Mouse (Mus musculus): ENCODE data around the gene Neurl1b.

Neurl1b gene

DNA sequence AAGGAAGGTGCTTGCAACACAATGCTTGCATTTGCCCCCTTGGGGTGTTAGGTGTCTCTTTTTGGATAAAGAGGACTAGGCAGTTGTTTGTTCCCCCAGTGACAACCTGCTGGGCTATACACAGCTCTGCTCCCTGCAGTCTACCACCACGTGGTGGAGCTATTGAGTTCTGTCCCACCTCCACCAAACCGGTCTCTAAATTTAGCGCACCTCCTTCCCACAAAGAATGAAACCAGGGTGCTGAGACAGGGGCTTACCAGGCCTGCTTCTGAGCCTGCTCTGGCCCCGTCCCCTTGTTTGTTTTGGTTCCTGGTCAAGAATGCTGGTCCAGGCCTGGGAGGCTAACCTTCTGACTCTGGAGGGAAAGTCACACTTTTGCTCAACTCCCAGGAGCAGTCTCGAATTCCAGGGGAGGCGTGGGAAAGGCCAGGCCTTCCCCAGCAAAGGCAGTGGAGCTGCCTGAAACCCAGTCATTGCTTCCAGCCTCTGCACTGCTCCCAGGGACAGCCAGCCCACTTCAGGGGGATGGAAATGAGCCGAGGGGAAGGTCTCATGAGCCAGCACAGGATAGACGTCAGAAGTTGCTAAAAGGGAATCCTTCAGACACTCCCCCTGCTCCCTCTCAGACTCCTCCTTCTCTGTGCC lies 37.1 kb downstream of the Neurl1b start:
- peak; percentile 69 to 81 for DNase-seq (ENCODE audit: low spot score in 2 of 2)

DNA sequence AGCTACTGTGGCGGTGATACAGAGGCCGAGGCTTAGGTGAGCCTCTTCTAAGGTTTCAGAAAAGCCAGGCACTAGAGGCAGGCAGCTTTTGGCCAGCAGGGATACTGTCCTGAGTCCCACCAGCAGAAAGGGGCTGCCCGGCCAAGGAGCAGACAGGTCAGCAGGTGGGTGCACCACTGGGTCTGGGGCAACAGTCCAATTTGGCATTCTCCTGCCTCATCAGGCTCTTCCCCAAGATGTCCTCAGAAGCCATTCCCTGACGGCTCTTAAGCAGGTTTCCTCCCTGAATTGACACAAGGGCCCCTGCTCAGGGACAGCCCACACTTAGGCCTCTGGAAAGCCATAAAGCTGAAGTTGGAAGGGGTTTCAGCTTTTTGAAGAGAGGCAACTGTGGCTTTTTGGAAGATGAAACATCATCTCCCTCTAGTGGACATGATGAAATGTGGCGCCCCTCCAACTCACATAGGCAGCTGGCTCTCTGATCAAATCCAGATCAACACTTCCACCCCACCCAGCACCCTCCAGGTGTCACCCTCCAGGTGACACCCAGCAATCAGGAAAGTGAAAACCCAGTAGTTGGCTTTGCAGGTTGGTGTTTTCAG lies 37.8 kb downstream of the Neurl1b start:
- DNase-seq (ENCODE audit: low spot score in 2 of 2), result peak; percentile 57 to 78

DNA sequence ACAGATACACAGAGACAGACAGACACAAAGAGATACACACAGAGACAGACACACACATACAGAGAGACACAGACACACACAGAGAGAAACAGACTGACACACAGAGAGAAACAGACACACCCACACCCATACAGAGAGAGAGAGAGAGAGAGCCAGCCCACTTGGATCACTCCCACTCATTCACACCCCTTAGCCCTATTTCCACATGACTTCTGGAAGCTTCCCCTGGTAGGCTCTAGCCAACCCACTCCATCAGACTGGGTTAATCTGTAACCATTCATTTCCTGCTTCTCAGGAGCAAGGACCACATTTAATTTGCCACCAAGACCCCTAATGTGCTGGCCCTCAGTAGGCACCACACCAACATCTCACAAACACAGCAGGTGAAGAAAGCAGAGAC lies 42.9 kb downstream of the Neurl1b start:
- DNase-seq (ENCODE audit: low spot score in 2 of 2), result no peak

DNA sequence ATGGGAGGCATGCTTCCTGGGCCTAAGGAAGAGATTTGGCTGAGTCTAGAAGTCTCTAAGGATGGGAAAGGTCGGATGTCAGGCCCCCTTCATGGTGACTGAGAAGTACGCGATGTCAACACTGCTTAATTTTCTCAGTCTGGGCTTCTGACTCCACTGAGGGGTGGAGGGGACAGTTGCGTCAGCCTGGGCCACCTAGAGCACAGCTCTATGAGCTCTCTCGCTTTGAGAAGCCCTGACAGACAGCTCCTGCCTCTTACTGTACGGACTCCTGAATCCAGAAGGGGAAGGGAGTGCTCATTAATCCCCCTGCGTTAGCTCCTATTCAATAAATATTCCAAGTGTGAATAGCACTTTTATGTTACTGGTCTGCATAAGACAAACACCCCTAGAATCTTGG lies 43.4 kb downstream of the Neurl1b start:
- DNase-seq (ENCODE audit: low spot score in 2 of 2), result no peak

DNA sequence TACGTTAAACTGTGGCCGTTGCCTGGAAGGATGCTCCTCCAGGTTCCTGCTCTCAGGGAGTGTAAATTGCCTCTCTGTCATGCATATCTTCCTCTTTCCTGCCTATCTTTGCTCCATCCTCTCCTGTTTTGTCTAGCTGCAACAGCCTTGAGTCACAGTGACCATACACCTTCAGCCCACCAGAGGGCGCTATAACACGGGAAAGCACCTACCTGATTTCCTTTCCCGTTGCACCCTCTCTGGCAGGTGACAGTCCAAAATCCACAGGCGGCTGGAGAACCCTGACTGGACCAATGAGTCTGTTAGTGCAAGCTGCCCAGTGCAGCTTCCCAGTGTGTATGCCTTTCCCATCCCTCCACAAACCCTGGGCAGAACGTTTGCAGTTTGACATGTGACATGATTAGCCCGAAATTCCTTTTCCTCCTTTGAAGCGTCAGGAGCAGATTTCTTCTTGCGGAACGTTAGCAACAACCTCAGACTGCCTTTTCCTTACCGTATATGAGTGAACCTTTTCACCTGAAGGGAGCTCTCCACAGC lies 48.1 kb downstream of the Neurl1b start:
- peak; percentile 51 to 71 for DNase-seq (ENCODE audit: low spot score in 2 of 2)

DNA sequence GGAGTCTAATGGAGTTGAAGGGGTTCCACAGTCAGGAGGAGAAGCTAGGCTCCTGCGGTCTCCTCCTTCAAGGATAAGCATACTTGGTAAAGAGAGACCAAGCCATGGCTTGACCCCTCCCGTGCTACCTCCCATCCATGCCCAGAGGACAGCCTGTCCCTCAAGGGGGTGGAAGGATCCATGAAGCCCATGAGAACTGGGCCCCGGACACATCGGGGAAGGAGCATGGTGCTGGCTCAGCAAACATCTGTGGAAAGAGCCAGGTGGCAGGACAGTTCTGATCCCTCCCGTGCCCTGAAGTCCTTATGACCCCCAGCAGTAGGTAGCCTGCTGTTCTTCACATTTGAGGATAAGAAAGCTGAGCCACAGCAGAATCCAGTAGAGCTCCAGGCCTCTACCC lies 48.8 kb downstream of the Neurl1b start:
- no peak for DNase-seq (ENCODE audit: low spot score in 2 of 2)

DNA sequence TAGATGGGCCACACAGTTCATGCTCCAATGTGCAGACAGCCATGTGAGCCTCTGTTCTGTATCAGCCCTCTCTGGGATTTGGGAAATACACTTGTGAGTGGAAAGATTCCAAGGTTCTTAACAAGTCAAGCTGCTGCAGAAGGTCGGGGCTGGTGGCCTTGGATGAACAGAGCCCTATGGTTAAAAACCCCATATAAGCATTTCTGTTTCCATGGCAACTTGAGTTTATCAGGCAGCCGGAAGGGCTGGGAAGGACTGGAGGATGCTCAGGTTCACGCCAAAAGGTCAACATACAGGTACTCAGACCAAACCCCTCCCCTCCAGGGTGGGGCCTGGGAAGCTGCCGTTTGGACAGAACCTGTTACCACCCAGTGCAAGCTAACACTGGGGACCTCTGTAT lies 49.4 kb downstream of the Neurl1b start:
- DNase-seq (ENCODE audit: low spot score in 2 of 2), result no peak

DNA sequence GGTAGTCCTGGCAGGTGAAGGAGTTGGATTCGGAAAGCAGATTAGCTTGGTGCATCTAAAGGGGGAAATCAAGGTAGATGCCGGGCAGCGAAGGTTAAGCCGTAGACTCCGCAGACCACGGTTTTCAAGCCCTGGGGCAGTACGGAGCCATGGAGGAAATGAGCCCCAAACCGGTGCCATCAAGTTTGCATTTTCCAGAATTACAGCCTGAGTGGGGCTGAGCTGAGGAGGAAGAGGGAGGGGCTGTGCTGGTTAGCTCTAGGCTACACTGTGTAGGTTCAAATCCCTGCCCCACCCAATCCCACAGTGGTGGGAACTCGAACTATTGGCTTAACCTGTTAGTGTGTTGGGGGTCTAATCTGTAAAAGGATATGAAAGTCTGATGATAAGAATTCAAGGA lies 49.9 kb downstream of the Neurl1b start:
- no peak for DNase-seq (ENCODE audit: low spot score in 2 of 2)

DNA sequence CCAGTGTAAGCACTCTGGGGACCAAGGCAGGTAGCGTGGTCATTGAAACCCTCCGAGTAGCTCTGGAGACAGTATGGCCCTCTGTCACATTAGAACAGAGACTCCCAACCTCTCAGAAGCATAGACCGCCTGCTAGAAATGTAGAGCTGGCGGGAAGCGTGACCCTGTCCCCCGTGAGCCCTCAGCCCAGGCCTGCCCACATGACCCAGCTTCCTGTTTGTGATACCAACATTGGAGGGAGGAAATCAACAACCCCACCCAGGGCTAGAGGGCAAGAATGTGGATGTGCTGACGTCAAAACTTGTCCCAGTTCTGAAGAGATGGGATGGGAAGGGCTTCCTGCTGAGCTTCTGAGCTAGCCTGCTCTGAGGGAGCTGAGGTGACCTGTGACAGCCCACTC lies 50.3 kb downstream of the Neurl1b start:
- DNase-seq (ENCODE audit: low spot score in 2 of 2), result peak; percentile 86 to 92

DNA sequence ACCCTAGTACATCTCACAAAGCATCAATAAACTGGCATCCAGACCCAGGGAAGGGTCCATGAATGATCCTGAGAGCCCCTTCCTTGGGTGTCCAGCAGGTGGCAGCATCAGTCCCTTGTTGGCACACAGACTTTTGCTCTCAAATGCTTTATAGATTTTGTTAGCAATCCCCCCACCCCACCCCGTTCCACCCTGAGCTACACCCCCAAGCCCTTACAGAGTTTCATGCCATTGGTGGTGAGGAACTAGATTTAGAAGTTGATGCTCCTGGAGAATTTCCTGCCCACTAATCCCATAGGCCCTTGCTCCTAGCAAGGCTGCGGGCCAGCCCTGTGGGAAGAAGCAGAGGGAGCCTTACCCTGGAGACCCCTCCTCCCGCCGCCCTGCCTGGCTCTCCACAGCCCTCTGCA lies 52.1 kb downstream of the Neurl1b start:
- peak; percentile 67 to 83 for DNase-seq (ENCODE audit: low spot score in 2 of 2)

DNA sequence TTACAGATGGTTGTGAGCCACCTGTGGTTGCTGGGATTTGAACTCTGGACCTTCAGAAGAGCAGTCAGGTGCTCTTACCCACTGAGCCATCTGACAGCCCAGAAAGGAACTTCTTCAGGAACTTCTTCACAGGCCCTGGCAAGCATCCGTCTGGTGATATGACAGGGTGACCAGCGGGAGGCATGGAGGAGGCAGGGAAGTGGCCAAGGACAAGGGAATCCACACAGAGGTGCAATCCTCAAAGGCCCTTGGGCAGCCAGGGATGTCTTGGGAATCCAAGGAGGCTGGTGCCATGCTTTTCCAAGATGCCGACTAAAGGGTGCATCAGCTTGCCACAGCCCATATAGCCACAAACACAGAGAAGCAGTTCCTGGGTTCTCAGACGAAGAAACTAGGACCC lies 53.0 kb downstream of the Neurl1b start:
- DNase-seq (ENCODE audit: low spot score in 2 of 2), result no peak

DNA sequence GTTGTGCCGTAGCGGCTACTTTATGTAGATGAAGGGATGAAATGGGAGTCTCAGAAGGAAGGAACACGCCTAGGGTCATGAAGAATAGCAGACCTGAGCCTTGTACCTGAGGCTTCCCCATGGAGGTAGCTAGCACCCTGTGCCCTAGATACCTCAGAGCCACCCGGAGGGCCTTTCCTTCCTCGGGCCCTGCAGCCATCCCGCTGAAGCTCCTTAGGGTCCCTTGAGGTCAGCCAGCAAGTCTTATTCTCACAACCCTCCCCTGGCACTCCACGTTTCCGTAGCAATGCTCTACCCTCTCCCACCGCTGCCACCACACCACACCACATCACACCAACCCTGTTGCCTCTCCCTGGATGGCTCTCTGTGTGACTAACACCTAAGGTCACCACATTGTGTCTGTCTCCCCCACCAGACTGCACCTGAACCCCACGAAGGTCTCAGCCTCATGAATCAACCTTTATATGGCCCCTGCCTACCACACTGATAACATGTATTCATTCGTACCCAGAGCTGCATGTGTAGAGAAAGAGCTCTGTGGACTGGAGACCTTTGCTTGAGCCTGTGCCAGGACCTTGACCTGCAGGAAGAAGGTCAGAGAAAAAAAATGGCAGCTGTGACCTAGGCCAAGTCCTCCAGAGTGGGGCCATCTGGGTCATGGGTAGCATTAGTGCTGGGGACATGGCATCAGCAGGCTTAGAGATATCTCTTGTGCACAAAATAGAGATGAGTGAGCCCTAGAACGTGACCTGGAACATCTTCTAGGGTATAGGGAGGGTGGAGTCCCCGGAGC lies 53.7 kb downstream of the Neurl1b start:
- no peak for DNase-seq (ENCODE audit: low spot score in 2 of 2)

DNA sequence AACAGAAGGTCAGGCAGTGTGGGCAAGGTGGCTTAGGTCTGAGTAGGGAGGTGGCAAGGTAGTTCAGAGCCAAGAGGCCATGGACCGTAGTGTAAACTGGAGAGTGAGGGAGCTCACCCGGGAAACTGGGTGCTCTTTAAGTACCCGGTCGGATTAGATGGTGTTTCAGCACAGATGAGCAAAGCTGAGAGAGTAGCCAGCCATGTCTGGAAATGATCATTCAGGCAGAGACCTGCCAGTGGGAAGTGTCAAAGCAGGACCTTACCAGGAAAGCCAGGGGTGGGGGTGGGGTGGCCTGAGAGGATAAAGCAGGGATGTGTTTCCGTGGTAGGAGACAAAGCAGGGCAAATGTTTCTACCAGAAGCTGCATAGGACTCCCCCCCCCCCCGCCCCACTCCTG lies 62.2 kb downstream of the Neurl1b start:
- no peak for DNase-seq (ENCODE audit: low spot score in 2 of 2)

DNA sequence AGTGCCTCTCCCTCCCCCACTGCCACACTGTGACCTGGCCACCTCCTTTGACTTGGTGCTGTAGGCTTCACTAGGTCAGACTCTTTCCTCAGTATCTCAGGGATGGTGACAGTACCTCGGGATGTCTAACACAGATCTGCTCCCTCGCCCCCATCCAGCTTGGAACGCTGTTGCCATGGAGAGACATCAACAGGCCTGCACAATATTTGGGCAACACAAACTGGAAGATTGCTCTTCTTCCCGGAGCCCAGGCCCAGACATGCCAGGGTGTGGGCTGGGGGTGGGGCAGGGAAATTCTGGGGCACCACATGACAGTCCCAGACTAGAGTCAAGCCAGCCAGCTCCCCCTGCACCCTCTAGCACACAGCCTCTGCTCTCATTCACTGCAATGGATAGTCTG lies 64.0 kb downstream of the Neurl1b start:
- peak in 1 of 2 experiments; percentile 64 for DNase-seq (ENCODE audit: low spot score in 2 of 2)

DNA sequence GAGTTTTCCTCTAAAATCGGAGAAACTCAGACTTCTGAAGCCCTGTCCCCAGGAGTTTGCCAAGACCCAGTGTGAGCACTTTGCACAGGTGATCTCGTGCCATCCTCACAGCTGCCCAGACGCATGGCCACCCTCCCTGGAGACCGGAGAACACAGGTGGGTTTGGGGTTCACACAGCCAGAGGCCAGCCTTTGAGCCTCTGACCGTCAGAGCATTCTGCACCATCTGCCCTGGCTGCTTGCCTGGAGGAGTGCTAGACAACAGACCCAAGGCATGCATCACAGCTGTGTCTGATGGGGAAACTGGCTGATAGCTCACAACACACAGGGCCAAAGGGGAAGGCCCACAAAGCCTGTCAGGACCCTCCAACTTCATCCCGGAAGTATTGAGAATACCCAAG lies 65.0 kb downstream of the Neurl1b start:
- no peak for DNase-seq (ENCODE audit: low spot score in 2 of 2)

DNA sequence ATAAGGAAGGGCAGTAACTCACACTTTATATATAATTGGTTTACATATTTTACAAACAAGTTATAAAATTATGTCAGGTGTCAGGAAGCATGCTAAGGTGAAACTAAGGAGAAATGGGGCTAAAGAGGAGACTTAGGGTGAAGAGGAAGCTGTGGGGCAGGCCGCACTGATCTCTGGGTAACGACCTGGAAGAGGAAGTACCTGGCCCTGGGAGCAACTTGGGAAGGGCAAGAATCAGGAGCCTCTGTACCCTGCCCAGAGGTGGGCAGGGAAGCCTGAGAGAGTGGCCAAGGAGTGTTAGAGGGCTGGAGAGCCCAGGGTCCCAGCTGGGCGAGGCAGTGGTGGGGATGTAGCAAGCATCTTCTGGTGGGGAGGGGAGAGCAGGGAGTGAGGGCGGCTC lies 66.3 kb downstream of the Neurl1b start:
- DNase-seq (ENCODE audit: low spot score in 2 of 2), result no peak

DNA sequence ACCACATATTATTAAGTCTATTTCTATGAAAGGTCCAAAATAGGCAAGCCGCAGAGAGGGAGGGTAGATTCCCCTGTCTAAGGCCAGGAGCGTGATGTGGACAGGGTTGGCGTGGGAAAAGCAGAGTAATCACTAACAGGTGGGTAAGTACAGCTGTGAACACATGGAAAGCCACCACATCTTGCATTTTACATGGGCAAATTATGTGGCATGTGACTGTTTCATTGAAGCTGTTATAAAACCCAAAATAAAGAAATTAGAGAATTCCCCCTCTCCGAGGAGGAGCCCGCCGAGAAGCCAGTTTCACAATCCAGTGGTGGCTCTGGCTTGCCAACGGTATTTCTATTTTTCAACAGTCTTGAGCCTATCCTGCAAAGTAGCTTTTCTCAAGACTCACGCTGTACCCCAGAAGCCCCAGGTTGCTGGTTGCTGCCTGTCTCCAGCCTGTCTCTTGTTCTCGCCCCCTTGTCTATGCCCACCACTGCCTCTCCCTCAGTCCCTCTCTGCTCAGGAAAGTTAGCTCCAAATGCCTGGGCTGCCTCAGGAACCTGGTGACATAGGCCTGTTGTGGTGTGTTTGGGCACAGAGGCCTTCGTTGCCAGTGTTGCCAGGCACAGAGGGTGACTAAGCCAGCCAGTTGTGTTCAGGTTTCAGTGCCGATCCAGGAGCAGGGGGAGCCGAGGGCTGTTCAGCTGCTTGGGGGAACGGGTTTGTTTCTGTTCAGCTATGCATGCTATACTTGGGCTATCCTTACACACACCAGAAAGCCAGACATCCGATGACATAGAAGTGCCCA lies 70.2 kb downstream of the Neurl1b start:
- DNase-seq (ENCODE audit: low spot score in 2 of 2), result no peak

DNA sequence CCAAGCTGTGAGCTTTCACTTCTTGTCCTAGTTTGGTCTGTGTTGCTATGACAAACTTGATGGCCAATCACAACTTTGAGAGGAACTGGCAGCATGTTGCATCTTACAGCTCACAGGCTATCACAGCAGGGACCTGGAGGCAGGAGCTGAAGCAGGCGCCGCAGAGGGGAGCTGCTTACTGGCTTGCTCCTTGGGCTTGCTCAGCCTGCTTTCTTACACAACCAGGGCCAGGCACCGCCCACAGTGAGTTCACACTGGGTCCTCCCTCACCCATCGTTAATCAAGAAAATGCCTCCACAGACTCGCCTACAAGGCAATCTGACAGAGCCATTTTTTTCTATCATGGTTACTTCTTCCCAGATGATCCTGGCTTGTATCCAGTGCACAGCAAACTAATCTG lies 72.6 kb downstream of the Neurl1b start:
- no peak for DNase-seq (ENCODE audit: low spot score in 2 of 2)

DNA sequence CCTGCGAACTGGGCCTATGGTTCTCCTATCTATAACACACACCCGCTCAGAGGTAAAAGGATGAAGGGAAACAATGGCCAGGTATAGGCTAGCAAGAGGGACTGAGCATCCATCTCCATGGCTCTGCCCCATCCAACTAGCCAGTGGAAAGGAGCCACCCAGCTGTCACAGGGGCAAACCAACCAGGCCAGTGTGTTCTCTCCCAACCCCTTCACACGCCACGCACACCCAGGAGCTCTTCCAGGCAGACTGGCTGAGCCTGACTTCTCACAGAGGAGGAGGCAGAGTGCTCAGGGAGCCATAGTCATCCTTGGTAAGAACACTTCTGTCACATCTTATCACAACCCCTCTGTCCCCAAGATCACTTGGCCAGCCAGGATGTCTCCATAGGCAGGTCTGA lies 73.3 kb downstream of the Neurl1b start:
- no peak for DNase-seq (ENCODE audit: low spot score in 2 of 2)

DNA sequence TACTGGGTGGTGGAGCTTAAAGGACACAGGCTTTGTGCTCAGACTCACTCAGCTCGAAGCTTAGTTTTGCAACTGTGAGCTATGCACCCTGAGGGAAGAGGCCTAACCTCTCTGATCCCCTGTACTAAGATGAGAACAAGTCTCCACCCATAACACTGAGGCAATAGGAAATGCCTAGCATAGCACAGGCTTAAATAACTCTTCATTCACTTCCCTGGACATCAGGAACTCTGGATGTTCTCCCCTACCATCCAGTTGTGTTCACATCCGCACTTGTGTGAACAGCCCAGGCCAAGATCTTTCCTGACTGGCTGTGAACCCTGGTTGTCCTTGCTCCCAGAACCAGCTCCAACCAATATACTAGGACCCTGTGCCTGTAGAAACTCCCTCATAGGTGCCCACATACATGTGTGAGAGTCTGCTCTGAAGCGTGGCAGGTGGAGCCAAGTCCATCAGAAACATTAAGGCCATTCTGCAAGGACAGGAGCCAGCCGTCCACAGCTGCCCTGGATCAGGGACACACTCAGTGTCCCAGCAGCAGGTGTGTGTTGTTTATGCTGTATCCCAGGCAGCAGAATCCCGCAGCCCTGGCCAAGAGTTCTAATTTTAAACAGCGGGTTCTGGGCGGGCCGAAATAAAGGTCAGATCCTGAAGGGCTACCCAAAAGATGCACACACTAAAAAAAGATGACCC lies 74.2 kb downstream of the Neurl1b start:
- DNase-seq (ENCODE audit: low spot score in 2 of 2), result peak; percentile 87 to 90

DNA sequence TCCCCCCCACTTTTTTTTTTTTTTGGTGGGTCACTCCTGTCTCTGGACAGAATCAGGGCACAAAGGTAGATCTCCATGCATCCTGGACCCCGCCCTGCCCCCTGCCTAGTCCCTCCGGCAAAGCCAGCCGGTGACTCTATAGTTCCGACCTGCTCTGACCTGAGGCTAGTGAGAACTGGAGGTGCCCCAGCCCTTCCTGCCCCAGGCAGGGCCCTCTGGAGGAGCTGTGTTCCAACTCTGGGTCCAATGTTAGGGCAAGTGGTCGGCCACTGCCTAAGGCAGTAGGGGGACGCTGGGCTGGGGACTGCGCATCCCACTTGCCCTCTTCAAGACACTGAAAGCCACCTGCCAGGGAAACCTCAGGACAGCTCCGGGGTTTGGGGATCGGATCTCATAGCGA lies 75.4 kb downstream of the Neurl1b start:
- no peak for DNase-seq (ENCODE audit: low spot score in 2 of 2)
